Mouse (Mus musculus) erythroblast, adult 5-6 weeks (primary cell): ENCODE measurements at regions not wholly inside any gene's neighbourhood (a gene's known extent, or its start where the extent isn't known, plus 50 kb on each side); places are given as distances from the start of the nearest gene placed in this dataset.

Source experiments
- ATAC-seq: replicated peaks from 2 replicates; pipeline ENCODE4 v1.8.0; 2016; ENCODE audit warnings: moderate number of reproducible peaks, mild to moderate bottlenecking, moderate TSS enrichment, inconsistent platforms; ENCODE audit not compliant: poor library complexity, low FRiP score, severe bottlenecking

GRCm38 (mm10) chr7:113150789-113151188 is 56.5 kb upstream of the Arntl start:
- ATAC-seq: no peak

- ATAC-seq: no peak
These were observed 55.8 kb upstream of the Arntl start for GRCm38 (mm10) chr7:113151499-113151898.

GRCm38 (mm10) chr7:113153386-113153785 is 53.9 kb upstream of the Arntl start:
- ATAC-seq: no peak

- no peak for ATAC-seq
These were observed 53.2 kb upstream of the Arntl start for GRCm38 (mm10) chr7:113154066-113154465.

- ATAC-seq: no peak
These were observed 50.9 kb upstream of the Arntl start for GRCm38 (mm10) chr7:113156366-113156765.

GRCm38 (mm10) chr7:113156861-113157747 is 50.2 kb upstream of the Arntl start:
- ATAC-seq: no peak
